Mouse (Mus musculus): ENCODE measurements around the gene Ms4a3. TPM values are rescaled to one million over a fixed set of nuclear protein-coding genes. Genes with fewer than 3 reads are reported as not detected.

Ms4a3 gene
- total and polyA plus RNA-seq, 3 experiments: 0.34 to 0.63 (median 0.51) TPM

- dilution Hi-C loops (cut with MboI; ENCODE audit: extremely low pct_ligation_motif_present, extremely low pct_unique_long_range_greater_than_20kb, low sequenced_read_pairs): no loop called here
- H3K9me3 ChIP-seq (replicated peaks; ENCODE audit: low read length): no peaks in the 10 kb centered on the region
- H3K36me3 ChIP-seq (replicated peaks in 1 of 2; ENCODE audit: control insufficient read depth in 1 of 2, insufficient read depth in 1 of 2, low read length in 1 of 2): peaks cover 0 to 6% of the 10 kb centered on the region in 2 experiments
- no peaks in the 10 kb centered on the region for H3K4me1 ChIP-seq (ENCODE audit: control insufficient read depth in 1 of 2, insufficient read depth in 2 of 2)
- H3K4me2 ChIP-seq (ENCODE audit: insufficient read depth, low read depth, poor library complexity, severe bottlenecking): no peak within 1 kb of the TSS
- H3K4me3 ChIP-seq (replicated peaks in 1 of 3; ENCODE audit: low read depth in 2 of 3, low read length in 2 of 3, poor library complexity in 1 of 3): no peak within 1 kb of the TSS
- H3K27me3 ChIP-seq (replicated peaks): no peaks in the 10 kb centered on the region
- H3K27ac ChIP-seq (ENCODE audit: insufficient read depth, low read depth): no peak within 1 kb of the TSS
- no peaks in the 10 kb centered on the region for H3K79me2 ChIP-seq (replicated peaks; ENCODE audit: control insufficient read depth, extremely low read depth, insufficient read depth, poor library complexity, severe bottlenecking)
- in situ Hi-C loops (cut with MboI; ENCODE audit: low pct_ligation_motif_present, low pct_unique_long_range_greater_than_20kb, low sequenced_read_pairs): no loop called here
- no peak within 1 kb of the TSS for H3K9ac ChIP-seq (ENCODE audit: insufficient read depth, low read depth)
- TF ChIP-seq MXI1 (IDR thresholded peaks at IDR 0.05; ENCODE audit: low read depth, low read length) (no peak), RAD21 (IDR thresholded peaks at IDR 0.05; ENCODE audit: low read depth, low read length) (no peak), ZC3H11A (IDR thresholded peaks at IDR 0.05; ENCODE audit: low read depth, low read length) (no peak), RCOR1 (conservative IDR thresholded peaks at IDR 0.05; ENCODE audit: low read depth, low read length) (no peak), MAZ (IDR thresholded peaks at IDR 0.05; ENCODE audit: low read depth, low read length) (no peak), MEF2A (IDR thresholded peaks at IDR 0.05; ENCODE audit: borderline replicate concordance, low read depth, low read length) (no peak), NRF1 (IDR thresholded peaks at IDR 0.05; ENCODE audit: low read depth, low read length) (no peak), JUN (IDR thresholded peaks at IDR 0.05; ENCODE audit: insufficient read depth, low read depth, low read length) (no peak), USF2 (conservative IDR thresholded peaks at IDR 0.05; ENCODE audit: low read depth, low read length) (no peak), CHD1 (IDR thresholded peaks at IDR 0.05; ENCODE audit: low read depth, low read length) (no peak), GABPA (IDR thresholded peaks at IDR 0.05; ENCODE audit: insufficient replicate concordance, low read depth, low read length) (no peak), USF1 (IDR thresholded peaks at IDR 0.05; ENCODE audit: low read depth, low read length) (no peak), SMC3 (IDR thresholded peaks at IDR 0.05; ENCODE audit: low read depth, low read length) (no peak), UBTF (IDR thresholded peaks at IDR 0.05; ENCODE audit: low read depth, low read length) (no peak), MYC (IDR thresholded peaks at IDR 0.05; ENCODE audit: low read depth, low read length) (no peak), BHLHE40 (IDR thresholded peaks at IDR 0.05; ENCODE audit: low read depth, low read length) (no peak), EP300 (IDR thresholded peaks at IDR 0.05; ENCODE audit: low read length) (no peak), MAX (IDR thresholded peaks at IDR 0.05; ENCODE audit: low read length) (no peak), POLR2AphosphoS2 (IDR thresholded peaks at IDR 0.05; ENCODE audit: low read depth, low read length) (no peak)
- no peak for DNase-seq (ENCODE audit: extremely low read depth)
Measured at GRCm38 (mm10) chr19:11660459-11660858, 19.8 kb upstream of the Ms4a3 start, which contains the start of gene Oosp2. Gene Oosp2 (minus strand): TSS chr19:11660559.

- H3K27ac ChIP-seq (ENCODE audit: insufficient read depth, low read depth): no peak overlapping the region
- dilution Hi-C loops (cut with MboI; ENCODE audit: extremely low pct_ligation_motif_present, extremely low pct_unique_long_range_greater_than_20kb, low sequenced_read_pairs): no loop called here
- TF ChIP-seq NELFE (IDR thresholded peaks at IDR 0.05; ENCODE audit: low read depth, low read length) (no peak), NRF1 (IDR thresholded peaks at IDR 0.05; ENCODE audit: low read depth, low read length) (no peak), POLR2AphosphoS2 (IDR thresholded peaks at IDR 0.05; ENCODE audit: low read depth, low read length) (no peak), SMC3 (IDR thresholded peaks at IDR 0.05; ENCODE audit: low read depth, low read length) (no peak), ETS1 (conservative IDR thresholded peaks at IDR 0.05; ENCODE audit: low read depth, low read length) (no peak), ZNF384 (IDR thresholded peaks at IDR 0.05; ENCODE audit: low read depth, low read length) (no peak), UBTF (IDR thresholded peaks at IDR 0.05; ENCODE audit: low read depth, low read length) (no peak), JUN (IDR thresholded peaks at IDR 0.05; ENCODE audit: insufficient read depth, low read depth, low read length) (no peak), CHD1 (IDR thresholded peaks at IDR 0.05; ENCODE audit: low read depth, low read length) (no peak)
- no peaks in the 10 kb centered on the region for H3K9me3 ChIP-seq (replicated peaks; ENCODE audit: low read length)
- peaks cover 0 to 4% of the 10 kb centered on the region in 2 experiments for H3K36me3 ChIP-seq (replicated peaks in 1 of 2; ENCODE audit: control insufficient read depth in 1 of 2, insufficient read depth in 1 of 2, low read length in 1 of 2)
- no peaks in the 10 kb centered on the region for H3K79me2 ChIP-seq (replicated peaks; ENCODE audit: control insufficient read depth, extremely low read depth, insufficient read depth, poor library complexity, severe bottlenecking)
- no peak overlapping the region for H3K4me2 ChIP-seq (ENCODE audit: insufficient read depth, low read depth, poor library complexity, severe bottlenecking)
- in situ Hi-C loops (cut with MboI; ENCODE audit: low pct_ligation_motif_present, low pct_unique_long_range_greater_than_20kb, low sequenced_read_pairs): no loop called here
- H3K27me3 ChIP-seq (replicated peaks): no peaks in the 10 kb centered on the region
- no peak overlapping the region for H3K9ac ChIP-seq (ENCODE audit: insufficient read depth, low read depth)
- no peak for DNase-seq (ENCODE audit: extremely low read depth)
- no peak overlapping the region for H3K4me3 ChIP-seq (replicated peaks in 1 of 3; ENCODE audit: low read depth in 2 of 3, low read length in 2 of 3, poor library complexity in 1 of 3)
- no peaks in the 10 kb centered on the region for H3K4me1 ChIP-seq (ENCODE audit: control insufficient read depth in 1 of 2, insufficient read depth in 2 of 2)
Measured at GRCm38 (mm10) chr19:11659142-11659541, 18.5 kb upstream of the Ms4a3 start.
